Mouse (Mus musculus) testis, postnatal 14 days (tissue): ENCODE data around the gene Reln.

Experiments used
- DNase-seq: peaks from one replicate; pipeline ENCODE4 v3.0.0; 2021; ENCODE audit warnings: low spot score

Gene Reln

DNA sequence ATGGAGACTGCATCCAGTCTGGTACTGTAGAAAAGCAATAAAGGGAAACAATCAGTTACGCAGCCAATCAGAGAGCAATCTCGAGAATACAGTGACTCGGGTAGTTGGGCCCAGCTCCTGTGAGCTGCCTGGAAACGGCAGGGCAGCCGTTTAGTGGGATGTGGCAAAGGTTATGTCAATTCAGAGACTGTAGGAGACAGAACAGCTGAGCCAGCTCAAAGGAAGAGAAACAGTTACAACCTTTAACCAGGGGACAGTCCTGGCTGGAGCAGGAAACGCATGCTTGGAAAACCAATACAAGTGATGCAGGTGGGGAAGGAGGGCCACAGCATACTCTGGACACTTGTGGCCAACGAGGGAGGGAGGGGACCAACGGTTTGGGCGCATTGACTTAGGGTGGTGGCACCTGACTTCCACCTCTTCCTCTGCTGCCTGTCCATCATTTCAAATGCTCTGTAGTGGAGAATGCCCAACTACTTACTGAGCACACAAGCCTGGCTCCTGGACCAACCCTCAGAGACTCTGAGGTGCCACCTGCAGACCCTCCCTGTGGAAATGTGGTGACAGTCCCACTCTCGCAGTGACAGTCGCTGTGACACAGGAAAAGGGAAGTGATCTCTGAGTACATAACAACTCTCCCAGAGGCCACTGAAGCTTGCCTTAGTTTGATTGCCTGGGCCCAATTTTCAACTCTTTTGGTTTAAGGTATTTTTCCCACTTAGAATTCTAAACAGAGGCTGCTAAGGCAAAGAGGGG is 337.0 kb downstream of the Reln start:
- DNase-seq: no peak

DNA sequence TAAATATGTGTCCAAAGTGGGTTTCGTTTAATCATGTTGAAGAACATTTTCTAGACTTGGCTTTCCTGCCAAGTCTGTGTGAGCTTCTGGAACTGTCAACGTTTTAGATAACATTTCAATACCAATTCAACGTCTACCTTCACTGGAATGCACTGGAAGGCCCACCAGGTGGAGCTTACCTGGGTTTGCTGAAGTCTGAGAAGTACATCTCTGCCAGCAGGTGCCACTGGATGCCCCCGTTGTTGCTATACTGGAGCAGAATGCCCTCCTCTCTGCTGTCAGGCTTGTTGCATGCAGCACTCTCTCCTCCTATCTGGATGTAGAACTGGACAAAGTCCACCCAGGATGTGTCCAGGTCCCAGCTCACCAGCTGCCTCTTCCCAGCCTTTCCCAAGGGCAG is 340.6 kb downstream of the Reln start:
- no peak for DNase-seq

- peak; percentile 39 for DNase-seq
These were observed 356.8 kb downstream of the Reln start for GRCm38 (mm10) chr5:21987711-21988110.

DNA sequence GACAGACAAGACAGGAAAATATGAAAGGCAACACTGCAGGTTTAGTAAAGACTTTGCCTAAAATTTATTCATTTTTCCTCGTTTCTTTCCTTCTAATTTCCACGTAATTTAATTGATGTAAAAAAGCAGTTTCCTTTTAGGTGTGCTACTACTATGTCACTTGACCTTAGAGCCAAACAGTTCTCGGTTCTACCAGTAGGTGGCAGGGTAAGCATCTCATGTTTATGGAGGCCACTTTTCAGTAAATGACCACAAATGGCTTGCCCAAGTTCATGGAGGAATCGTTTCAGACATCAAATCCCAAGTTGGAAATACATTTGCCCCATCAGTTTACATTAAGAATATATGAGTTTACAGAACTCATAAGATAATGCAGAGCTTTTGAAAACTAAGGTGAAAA is 358.2 kb downstream of the Reln start:
- DNase-seq: no peak

DNA sequence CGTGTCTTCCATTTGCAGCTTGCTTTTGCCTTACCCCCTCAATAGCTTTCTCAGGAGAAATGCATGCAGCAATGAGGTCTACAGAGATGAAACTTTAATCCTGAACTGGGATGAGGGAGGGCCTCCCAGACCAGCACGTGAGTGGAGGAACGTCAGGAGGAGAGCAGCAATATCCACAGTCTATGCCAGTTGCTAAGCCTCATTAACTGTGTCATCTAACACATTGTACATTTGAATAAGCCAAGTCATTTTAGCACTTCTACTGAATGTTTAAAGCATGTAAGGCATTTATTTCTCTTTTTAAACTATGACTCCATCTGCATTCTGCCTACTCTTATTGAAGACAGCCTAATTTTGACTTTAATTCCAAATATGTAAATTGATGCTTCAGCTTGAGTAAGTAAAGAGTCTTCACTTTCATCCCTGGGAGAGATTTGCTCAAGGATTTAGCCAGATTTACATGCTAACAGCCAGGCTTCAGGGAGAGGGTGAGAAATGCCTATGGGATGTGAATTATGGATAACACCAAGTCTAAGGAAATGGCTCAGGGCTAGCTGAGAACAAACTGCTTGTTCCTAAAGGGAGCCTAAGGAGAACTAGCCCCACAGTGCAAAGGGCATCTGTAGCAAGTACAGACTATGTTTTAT is 361.4 kb downstream of the Reln start:
- no peak for DNase-seq

DNA sequence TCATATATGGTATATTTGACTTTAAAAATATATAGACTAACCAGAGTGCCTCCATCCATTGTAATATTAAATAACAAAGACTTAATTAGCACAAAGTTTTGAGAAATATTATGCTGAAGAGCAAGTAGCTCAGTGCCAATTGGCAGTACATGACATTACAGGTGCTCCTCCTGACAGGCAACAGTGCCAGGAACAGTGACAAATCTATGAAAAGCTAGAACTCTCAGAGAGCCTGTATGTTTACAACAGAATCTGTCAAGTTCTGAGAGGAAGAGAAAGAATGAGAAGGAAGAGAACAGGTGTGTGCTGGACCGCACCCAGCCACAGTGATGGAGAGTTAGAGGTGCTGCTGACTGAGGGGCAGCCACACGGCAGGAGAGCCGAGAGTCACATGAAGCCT is 363.3 kb downstream of the Reln start:
- DNase-seq: no peak

GRCm38 (mm10) chr5:21980544-21980943 is 364.0 kb downstream of the Reln start:
- no peak for DNase-seq

DNA sequence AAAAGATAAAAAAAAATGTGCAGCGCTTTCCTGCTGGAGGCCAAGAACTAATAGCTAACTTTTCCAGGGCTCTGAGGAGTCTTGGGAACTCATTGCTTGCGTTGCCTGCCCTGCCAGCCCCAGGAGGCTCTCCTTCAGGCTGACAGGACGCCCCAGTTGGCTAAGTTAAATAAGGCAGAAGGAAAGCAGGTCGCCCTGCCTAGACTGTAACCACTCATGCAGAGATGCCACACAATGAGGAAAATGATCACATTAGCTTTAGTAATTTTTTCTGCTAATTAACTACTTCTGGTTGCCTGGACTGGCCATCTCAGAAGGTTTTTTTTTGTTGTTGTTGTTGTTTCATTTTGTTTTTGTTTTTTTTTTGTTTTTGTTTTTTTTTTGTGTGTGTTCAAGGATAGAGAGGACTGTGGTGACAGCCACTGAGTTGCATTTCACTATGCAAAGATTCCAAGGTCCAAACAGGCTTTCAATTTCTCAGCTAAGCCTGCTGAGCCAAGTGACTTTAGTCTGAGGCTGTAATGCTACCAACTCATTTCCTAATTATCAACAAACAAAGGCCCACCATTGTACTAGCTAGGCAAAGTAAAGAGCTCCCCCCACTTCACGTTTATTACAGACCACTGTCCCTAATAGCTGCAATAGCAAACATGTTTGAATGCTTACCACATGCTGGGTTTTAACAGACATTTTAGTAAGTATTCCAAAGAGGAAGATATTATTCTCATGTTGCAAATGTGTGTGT is 371.1 kb downstream of the Reln start:
- no peak for DNase-seq

DNA sequence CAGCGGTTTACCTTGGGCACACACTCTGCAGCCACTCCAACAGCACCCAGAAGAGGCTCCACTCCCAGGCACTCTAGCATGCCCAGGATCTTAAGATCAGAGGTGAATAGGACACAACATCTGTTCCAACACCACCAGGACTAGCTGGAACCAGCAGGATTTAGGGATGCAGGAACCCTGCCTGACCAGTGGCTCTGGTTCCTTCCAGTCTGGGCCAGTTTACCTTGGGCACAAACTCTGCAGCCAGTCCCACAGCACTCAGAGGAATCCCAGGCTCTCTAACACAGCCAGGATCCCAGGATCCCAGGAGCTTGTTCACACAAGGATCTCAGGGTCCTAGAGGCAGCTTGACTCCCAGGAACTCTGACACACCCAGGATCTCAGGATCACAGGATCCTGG is 382.7 kb downstream of the Reln start:
- DNase-seq: no peak

- no peak for DNase-seq
These were observed 384.4 kb downstream of the Reln start for GRCm38 (mm10) chr5:21960151-21960550.

DNA sequence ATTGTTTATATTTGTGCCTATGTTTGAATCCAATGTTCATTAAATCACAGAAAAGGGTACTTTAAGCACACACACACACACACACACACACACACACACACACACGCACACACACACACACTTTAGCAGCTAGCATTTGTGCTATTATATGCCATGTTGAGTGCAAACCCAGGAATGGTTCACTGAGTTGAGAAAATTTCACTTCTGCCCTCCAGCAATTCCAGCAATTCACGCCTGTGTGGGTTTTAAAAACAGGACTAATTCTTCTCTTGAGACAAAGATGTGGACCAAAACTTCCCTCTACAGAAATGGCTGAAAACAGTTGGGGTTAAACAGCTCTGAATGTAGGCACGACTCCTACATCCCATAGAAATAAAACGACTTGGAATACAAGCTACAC is 386.9 kb downstream of the Reln start:
- DNase-seq: no peak

- no peak for DNase-seq
These were observed 387.4 kb downstream of the Reln start for GRCm38 (mm10) chr5:21957061-21957460.

DNA sequence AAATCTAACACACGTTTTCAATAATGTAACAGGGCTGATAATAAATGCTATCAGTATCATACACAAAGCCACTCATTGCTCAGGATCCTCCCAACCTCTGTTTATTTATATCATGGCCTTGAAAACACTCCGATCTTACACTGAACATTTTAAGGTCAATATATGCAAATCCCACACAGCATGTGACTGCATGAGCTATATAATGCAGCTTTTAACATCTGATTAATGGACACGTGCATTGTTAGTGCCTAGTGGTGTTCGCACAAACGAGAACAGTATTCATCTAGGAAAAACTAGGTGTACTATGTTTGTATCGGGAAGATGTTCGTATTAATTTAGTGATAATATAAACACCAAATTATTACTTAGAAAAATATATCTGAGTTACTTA is 395.0 kb downstream of the Reln start:
- DNase-seq: no peak

DNA sequence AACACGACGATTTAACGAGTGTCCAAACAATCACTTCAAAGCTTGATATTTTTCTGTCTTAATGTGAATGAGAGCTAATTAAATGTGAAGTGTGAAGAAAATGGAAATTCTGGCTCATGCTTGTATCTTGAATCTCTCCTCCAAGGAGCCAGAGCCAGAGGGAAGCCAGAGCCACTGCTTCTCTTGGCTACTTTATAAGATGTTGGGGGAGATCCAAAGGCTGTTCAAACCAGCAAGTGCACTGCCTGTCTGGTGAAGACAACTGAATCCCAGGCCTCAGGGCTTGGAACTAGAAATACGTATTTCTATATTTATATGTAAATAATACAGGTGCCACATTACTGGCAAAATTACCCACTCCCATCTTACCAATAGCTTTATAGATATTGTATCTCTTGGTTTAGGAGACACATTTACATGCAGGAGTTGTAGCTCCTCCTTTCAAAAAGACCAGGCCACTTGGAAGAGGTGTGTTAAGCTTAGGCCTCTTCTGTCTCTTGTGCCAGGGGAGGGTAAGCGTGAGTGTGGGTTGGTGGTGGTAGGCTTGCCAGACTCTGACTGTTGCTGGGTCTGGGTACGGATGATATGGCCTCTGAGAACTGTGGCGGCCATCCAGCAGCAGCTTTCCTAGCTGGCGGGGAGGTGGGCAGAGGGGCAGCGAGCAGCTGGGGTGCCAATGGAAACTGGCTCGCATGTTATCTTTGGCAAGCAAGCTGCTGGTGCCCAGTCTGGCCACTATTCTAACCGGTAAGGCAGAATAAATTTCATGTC is 395.6 kb downstream of the Reln start:
- no peak for DNase-seq

- no peak for DNase-seq
These were observed 396.7 kb downstream of the Reln start for GRCm38 (mm10) chr5:21947610-21948381.

DNA sequence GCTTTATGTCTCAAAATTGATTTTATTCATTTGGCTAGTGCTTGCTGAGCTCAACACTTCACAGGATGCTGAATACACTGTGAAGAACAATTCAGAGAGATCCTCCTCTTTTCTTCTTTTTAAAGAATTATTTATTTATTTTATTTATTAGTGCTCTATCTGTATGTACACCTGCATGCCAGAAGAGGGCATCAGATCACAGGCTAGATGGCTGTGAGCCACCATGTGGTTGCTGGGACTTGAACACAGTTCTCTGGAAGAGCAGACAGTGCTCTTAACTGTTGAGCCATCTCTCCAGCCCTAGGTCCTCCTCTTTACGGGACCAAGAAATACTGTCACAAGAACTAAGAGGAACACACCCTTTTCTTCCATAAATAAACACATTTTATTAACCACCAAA is 399.9 kb downstream of the Reln start:
- no peak for DNase-seq

GRCm38 (mm10) chr5:21939405-21939804 is 405.1 kb downstream of the Reln start:
- DNase-seq: no peak

GRCm38 (mm10) chr5:21938138-21938537 is 406.4 kb downstream of the Reln start:
- DNase-seq: no peak

- no peak for DNase-seq
These were observed 407.9 kb downstream of the Reln start for GRCm38 (mm10) chr5:21936627-21937026.

- DNase-seq: no peak
These were observed 408.4 kb downstream of the Reln start for GRCm38 (mm10) chr5:21936096-21936495.

- DNase-seq: no peak
These were observed 409.6 kb downstream of the Reln start for GRCm38 (mm10) chr5:21934811-21935396.
